Mouse (Mus musculus) kidney, postnatal 36 days (tissue): ENCODE measurements at regions not wholly inside any gene's neighbourhood (a gene's known extent, or its start where the extent isn't known, plus 50 kb on each side); places are given as distances from the start of the nearest gene placed in this dataset.

Source experiments
- DNase-seq, 2 experiments: peaks; one replicate each; pipeline ENCODE4 v3.0.0; 2021 to 2022; ENCODE audit warnings: mixed read lengths in 2 of 2

DNA sequence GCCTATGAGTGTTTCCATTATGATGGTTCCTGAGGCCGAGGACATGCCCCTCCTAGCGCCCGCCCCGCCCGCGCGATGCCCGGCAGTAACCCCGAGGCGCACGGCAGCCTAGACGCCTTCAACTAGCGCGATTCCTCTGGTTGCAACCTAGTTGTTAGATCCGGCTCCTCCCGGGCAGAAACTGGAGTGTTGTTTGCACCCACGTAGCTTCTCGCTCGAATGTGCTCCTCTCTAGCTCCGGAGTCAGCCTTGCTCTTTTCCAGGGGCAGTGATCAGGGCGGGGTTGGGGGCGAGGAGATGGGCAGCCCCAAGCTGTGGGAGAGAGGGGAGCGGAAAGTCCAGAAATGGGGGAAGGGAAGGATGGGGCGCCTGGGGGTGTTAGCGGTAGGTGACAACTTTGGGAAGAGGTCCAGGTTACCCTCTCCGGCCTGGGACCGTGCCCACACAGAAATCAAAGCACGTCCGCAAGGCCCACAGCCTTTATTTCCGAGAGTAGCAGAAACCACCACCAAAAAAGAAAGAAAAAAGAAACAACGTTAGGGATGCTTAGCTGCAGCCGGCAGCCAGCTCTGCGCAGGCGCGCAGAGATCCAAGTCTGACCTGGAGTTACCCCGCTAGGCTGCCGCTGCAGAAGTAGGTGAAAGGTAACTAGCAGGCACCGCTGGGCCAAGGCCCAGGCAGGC lies 58.1 kb upstream of the Abca1 start:
- peak; percentile 91 for DNase-seq

DNA sequence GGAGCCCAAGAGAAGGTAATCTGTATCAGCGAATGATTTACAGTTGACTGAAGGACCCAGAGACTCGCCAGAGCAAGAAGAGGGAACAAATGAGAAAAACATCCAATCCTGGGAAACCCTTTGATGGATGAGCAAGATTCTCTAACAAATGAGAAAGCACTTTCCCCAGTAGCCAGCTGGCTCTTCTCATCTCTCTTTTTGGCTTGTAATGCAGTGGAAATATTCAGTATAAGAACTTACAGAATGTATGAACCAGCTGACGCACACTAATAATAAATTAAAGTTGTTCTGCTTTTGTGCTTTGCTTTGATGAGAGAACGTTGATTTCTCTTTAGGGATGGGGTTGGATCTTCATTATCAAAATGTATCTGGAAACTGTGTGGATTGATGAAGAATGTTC lies 52.8 kb upstream of the Abca1 start:
- DNase-seq: no peak

DNA sequence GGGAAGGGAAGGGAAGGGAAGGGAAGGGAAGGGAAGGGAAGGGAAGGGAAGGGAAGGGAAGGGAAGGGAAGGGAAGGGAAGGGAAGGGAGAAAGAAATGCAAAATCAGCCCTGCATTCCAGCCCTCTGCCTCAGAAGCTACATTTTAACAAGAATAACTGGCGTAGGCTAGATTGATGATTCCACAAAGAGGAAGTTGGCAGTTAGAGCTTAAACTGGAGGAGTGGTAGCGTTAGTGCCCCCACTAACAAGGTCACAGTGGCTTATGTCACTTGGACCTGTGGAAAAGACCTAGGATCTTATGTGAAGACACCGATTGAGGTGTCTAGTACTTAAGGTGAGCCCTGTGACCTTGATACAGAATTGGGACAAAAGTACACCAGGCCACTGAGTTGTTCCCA lies 51.0 kb upstream of the Abca1 start:
- no peak for DNase-seq
